Mouse (Mus musculus) ES-E14 (cell line): Measurements from ENCODE around the gene I830077J02Rik.

Source experiments
- MAFK ChIP-seq: IDR thresholded peaks from 2 replicates; pipeline ENCODE4 v1.6.1; 2014; ENCODE audit warnings: mild to moderate bottlenecking, low read depth, low read length, inconsistent platforms; ENCODE audit not compliant: insufficient read depth
- ZC3H11A ChIP-seq: IDR thresholded peaks from 2 replicates; pipeline ENCODE4 v1.6.1; 2012; ENCODE audit warnings: low read depth, mild to moderate bottlenecking, inconsistent platforms, low read length, borderline replicate concordance

- TF ChIP-seq MAFK (no peak), ZC3H11A (no peak)
These were observed 7.8 kb downstream of the I830077J02Rik start for GRCm38 (mm10) chr3:105924616-105925015.
